Mouse (Mus musculus) kidney, adult 2 months (tissue): Measurements from ENCODE around the gene Prr29.

ENCODE experiments used
- CTCF ChIP-seq: fragments of 200-500 bp; conservative IDR thresholded peaks from 2 replicates; pipeline ENCODE4 v1.5.1; 2011; ENCODE audit warnings: low read depth, mild to moderate bottlenecking, control low read depth, low read length, moderate library complexity, mixed read lengths; ENCODE audit not compliant: insufficient read depth, insufficient read length
- POLR2A ChIP-seq: fragments of 200-500 bp; IDR thresholded peaks from one replicate; pipeline ENCODE4 v1.6.1; 2011; ENCODE audit warnings: low read depth, low read length, control low read depth

GRCm38 (mm10) chr11:106390757-106391156 lies 25.5 kb downstream of the Prr29 start:
- no peak for TF ChIP-seq POLR2A
- no peak for TF ChIP-seq CTCF
